Mouse (Mus musculus) midbrain, embryonic 11.5 days (tissue): ENCODE measurements around the gene Gab1. TPM values are rescaled to one million over a fixed set of nuclear protein-coding genes. Genes with fewer than 3 reads are reported as not detected.

Experiments used
- ATAC-seq: fragments of 200-750 bp; cut with Nextera tagmentation; 2 replicates; pipeline ENCODE4 v1.8.0; 2017; ENCODE audit warnings: moderate TSS enrichment, moderate library complexity; ENCODE audit not compliant: low FRiP score
- DNase-seq: peaks from one replicate; pipeline ENCODE4 v3.0.0; 2015; ENCODE audit warnings: low spot score; ENCODE audit errors: missing footprints
- H3K27ac ChIP-seq: fragments of 300-500 bp; sonication (generic); 2 replicates; pipeline ENCODE4 v1.5.1; 2014; ENCODE audit warnings: low read depth, low read length
- H3K27me3 ChIP-seq: fragments of 300-500 bp; sonication (generic); 2 replicates; pipeline ENCODE4 v1.6.1; 2014; ENCODE audit warnings: mild to moderate bottlenecking, low read length, moderate library complexity, mixed read lengths; ENCODE audit not compliant: control insufficient read depth, insufficient read depth
- H3K36me3 ChIP-seq: fragments of 300-500 bp; sonication (generic); 2 replicates; pipeline ENCODE4 v1.6.1; 2014; ENCODE audit warnings: mild to moderate bottlenecking, low read length, moderate library complexity, mixed read lengths; ENCODE audit not compliant: control insufficient read depth, insufficient read depth
- H3K4me1 ChIP-seq: fragments of 300-500 bp; sonication (generic); 2 replicates; pipeline ENCODE4 v1.6.1; 2014; ENCODE audit warnings: low read length; ENCODE audit not compliant: control insufficient read depth, insufficient read depth
- H3K4me2 ChIP-seq: fragments of 300-500 bp; sonication (generic); 2 replicates; pipeline ENCODE4 v1.6.1; 2014; ENCODE audit warnings: mild to moderate bottlenecking, moderate library complexity
- H3K4me3 ChIP-seq: fragments of 300-500 bp; sonication (generic); 2 replicates; pipeline ENCODE4 v1.5.1; 2014; ENCODE audit warnings: low read depth, low read length
- H3K9ac ChIP-seq: fragments of 300-500 bp; sonication (generic); 2 replicates; pipeline ENCODE4 v1.6.1; 2014; ENCODE audit warnings: low read length
- H3K9me3 ChIP-seq: fragments of 300-500 bp; sonication (generic); 2 replicates; pipeline ENCODE4 v1.6.1; 2016; ENCODE audit warnings: low read length; ENCODE audit not compliant: control insufficient read depth
- WGBS: fragments of 180-500 bp; shearing (Covaris S2); extraction: QIAGEN DNeasy Blood & Tissue Kit; methylation state at CpG from one replicate; pipeline ENCODE4 v1.1.7; 2014; 5-methylcytosine and 5-hydroxymethylcytosine counted together
- polyA plus RNA-seq: library from polyadenylated mRNA; unstranded; fragments of >200 nt; fragmentation: Nextera tagmentation; extraction: Ambion mirVana; gene quantifications from 2 replicates; pipeline ENCODE4 v1.2.1, GENCODE M21; 2014

Gab1 gene
- polyA plus RNA-seq, 1 experiment from 2014 or later: 18.0 TPM

GRCm38 (mm10) chr8:80840090-80840489 lies 40.2 kb downstream of the Gab1 start:
- Histone ChIP-seq H3K4me2 (no peak overlapping the region), H3K36me3 (no peaks in the 10 kb centered on the region), H3K9me3 (no peaks in the 10 kb centered on the region), H3K27ac (no peak overlapping the region), H3K4me1 (no peaks in the 10 kb centered on the region), H3K4me3 (no peak overlapping the region), H3K27me3 (no peaks in the 10 kb centered on the region), H3K9ac (no peak overlapping the region)
- DNase-seq: no peak
- 91% methylated on average over 6 of the region's 6 CpGs for WGBS
- no peak for ATAC-seq

- DNase-seq (no peak), ATAC-seq (no peak)
- Histone ChIP-seq H3K4me2 (no peak overlapping the region), H3K9me3 (no peaks in the 10 kb centered on the region), H3K4me3 (no peak overlapping the region), H3K4me1 (no peaks in the 10 kb centered on the region), H3K9ac (no peak overlapping the region), H3K27ac (no peak overlapping the region), H3K27me3 (no peaks in the 10 kb centered on the region), H3K36me3 (no peaks in the 10 kb centered on the region)
- 54% methylated on average over 6 of the region's 6 CpGs for WGBS
Observed at GRCm38 (mm10) chr8:80838199-80838598, 42.1 kb downstream of the Gab1 start.

DNA sequence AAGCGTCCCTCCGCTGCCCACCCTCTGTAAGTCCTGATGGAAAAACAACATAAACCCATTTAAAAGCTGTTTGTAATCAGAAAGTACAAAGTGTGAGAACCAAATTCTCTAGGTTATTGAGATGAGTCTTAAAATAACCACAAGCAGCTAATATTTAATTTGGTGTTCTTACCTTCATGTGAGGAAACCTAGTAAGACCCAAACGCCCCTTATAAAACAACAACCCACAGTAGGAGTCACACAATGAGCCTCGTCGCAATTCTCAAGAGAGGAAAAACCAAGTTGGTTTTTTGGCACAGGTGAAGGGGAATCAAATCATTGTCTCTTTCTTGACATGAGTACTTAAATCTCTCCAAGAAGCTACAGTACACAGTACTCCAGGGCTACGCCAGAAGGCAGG lies 44.9 kb downstream of the Gab1 start:
- H3K27me3 ChIP-seq: no peaks in the 10 kb centered on the region
- H3K4me2 ChIP-seq: no peak overlapping the region
- no peak overlapping the region for H3K9ac ChIP-seq
- ATAC-seq (no peak), DNase-seq (no peak)
- no peaks in the 10 kb centered on the region for H3K9me3 ChIP-seq
- WGBS: 58% methylated on average over 6 of the region's 6 CpGs
- no peak overlapping the region for H3K27ac ChIP-seq
- no peaks in the 10 kb centered on the region for H3K36me3 ChIP-seq
- H3K4me3 ChIP-seq: no peak overlapping the region
- H3K4me1 ChIP-seq: no peaks in the 10 kb centered on the region

DNA sequence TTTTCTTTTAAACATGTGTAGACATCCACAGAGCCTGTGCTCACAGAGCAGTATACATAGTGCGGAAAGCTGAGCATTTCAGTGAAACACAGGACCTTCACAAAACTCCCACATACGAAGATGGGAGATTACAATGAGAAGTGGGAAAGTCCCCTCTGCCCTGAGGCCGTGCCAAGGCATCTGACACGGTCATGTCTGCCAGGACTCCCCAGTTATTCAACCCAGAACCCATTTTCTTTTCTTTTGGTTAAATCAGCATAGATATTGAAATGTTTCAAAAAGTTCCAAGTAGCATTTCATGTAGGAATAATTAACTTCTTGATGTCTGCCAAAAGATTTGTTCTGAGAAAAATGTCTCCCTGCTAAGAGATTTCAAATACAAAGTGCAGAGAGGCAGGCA lies 45.9 kb downstream of the Gab1 start:
- no peak overlapping the region for H3K4me2 ChIP-seq
- no peak for ATAC-seq
- WGBS: 75% methylated on average over 4 of the region's 4 CpGs
- no peak overlapping the region for H3K27ac ChIP-seq
- H3K4me3 ChIP-seq: no peak overlapping the region
- no peaks in the 10 kb centered on the region for H3K36me3 ChIP-seq
- no peak for DNase-seq
- H3K9ac ChIP-seq: no peak overlapping the region
- no peaks in the 10 kb centered on the region for H3K27me3 ChIP-seq
- H3K9me3 ChIP-seq: no peaks in the 10 kb centered on the region
- no peaks in the 10 kb centered on the region for H3K4me1 ChIP-seq

DNA sequence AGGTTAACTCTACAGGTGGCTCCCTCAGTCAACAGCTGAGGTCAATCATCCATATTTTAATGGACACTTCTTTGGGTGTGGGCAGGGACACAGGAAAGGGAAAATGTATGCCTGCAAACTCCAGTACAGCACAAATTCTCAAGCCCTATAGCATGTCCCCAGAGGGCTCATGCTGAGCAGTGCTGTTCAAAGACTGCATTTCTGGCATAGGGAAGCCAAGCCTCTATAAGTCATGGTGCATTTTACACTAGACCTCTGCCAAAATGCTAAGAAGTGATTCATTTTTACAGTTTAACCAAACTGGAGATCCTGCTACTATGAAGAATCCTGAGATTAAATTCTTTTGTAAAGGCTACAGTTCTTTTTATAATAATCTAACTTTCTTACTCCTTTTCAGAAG lies 47.8 kb downstream of the Gab1 start:
- no peak for DNase-seq
- Histone ChIP-seq H3K27ac (no peak overlapping the region), H3K9ac (no peak overlapping the region), H3K4me2 (no peak overlapping the region), H3K27me3 (no peaks in the 10 kb centered on the region), H3K4me1 (no peaks in the 10 kb centered on the region), H3K36me3 (no peaks in the 10 kb centered on the region), H3K9me3 (no peaks in the 10 kb centered on the region), H3K4me3 (no peak overlapping the region)
- no peak for ATAC-seq

- Histone ChIP-seq H3K36me3 (no peaks in the 10 kb centered on the region), H3K27ac (no peak overlapping the region), H3K27me3 (no peaks in the 10 kb centered on the region), H3K9me3 (no peaks in the 10 kb centered on the region), H3K4me2 (no peak overlapping the region), H3K4me3 (no peak overlapping the region), H3K9ac (no peak overlapping the region), H3K4me1 (no peaks in the 10 kb centered on the region)
- WGBS: 96% methylated on average over 5 of the region's 5 CpGs
- no peak for DNase-seq
- ATAC-seq: no peak
Observed at GRCm38 (mm10) chr8:80831876-80832524, 48.3 kb downstream of the Gab1 start.

GRCm38 (mm10) chr8:80830724-80831566 lies 49.4 kb downstream of the Gab1 start:
- no peak for ATAC-seq
- 85% methylated on average over 11 of the region's 11 CpGs for WGBS
- peak; percentile 86 for DNase-seq
- Histone ChIP-seq H3K4me3 (no peak overlapping the region), H3K27ac (no peak overlapping the region), H3K4me1 (no peaks in the 10 kb centered on the region), H3K36me3 (no peaks in the 10 kb centered on the region), H3K9ac (no peak overlapping the region), H3K4me2 (no peak overlapping the region), H3K9me3 (no peaks in the 10 kb centered on the region), H3K27me3 (no peaks in the 10 kb centered on the region)

DNA sequence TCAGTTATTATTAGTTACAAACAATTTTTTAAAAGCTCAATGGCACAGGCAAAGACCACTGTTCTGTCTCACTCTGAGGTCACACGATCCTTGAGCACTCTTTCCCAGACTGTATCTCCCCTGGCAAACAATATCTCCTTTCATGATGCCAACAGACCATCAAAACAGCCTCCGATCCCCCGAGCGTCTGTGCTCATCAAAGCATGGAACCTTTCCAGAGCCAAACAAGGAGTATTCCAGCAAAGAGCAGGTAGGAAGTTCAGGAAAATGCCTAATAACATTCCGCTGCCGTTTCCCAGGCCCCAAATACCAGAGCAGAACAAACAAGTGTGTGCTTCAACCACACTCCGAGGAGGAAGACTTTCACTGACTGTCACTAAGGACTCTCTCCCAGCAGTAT lies 50.2 kb downstream of the Gab1 start:
- 66% methylated on average over 7 of the region's 7 CpGs for WGBS

GRCm38 (mm10) chr8:80826996-80827395 lies 53.3 kb downstream of the Gab1 start:
- H3K36me3 ChIP-seq: no peaks in the 10 kb centered on the region
- no peak overlapping the region for H3K27ac ChIP-seq
- H3K4me3 ChIP-seq: no peak overlapping the region
- H3K9me3 ChIP-seq: no peaks in the 10 kb centered on the region
- no peaks in the 10 kb centered on the region for H3K4me1 ChIP-seq
- WGBS: 90% methylated on average over 7 of the region's 7 CpGs
- no peak for ATAC-seq
- H3K27me3 ChIP-seq: no peaks in the 10 kb centered on the region
- H3K9ac ChIP-seq: no peak overlapping the region
- H3K4me2 ChIP-seq: no peak overlapping the region
- DNase-seq: no peak

More for the DNA sequence above, 50.2 kb downstream of the Gab1 start:
- Histone ChIP-seq H3K9ac (no peak overlapping the region), H3K9me3 (no peaks in the 10 kb centered on the region), H3K36me3 (no peaks in the 10 kb centered on the region), H3K4me3 (no peak overlapping the region), H3K4me2 (no peak overlapping the region), H3K4me1 (no peaks in the 10 kb centered on the region), H3K27ac (no peak overlapping the region), H3K27me3 (no peaks in the 10 kb centered on the region)
- no peak for ATAC-seq
- DNase-seq: no peak
